Mouse (Mus musculus): ENCODE measurements at regions not wholly inside any gene's neighbourhood (a gene's known extent, or its start where the extent isn't known, plus 50 kb on each side); places are given as distances from the start of the nearest gene placed in this dataset.
A peak's percentile ranks its signal among the peaks of the same experiment; 100 is the strongest.

- no peak for DNase-seq
Measured at GRCm38 (mm10) chr11:82668026-82668425, 96.1 kb downstream of the Cct6b start.

GRCm38 (mm10) chr11:82664076-82664475 lies 100.0 kb downstream of the Cct6b start:
- no peak for DNase-seq

GRCm38 (mm10) chr11:82662086-82662485 lies 102.0 kb downstream of the Cct6b start:
- no peak for DNase-seq

- DNase-seq, result no peak
Measured at GRCm38 (mm10) chr11:82651751-82652150, 112.4 kb downstream of the Cct6b start.

- no peak for DNase-seq
Measured at GRCm38 (mm10) chr11:82638513-82638912, 125.6 kb downstream of the Cct6b start.

- DNase-seq, result no peak
Measured at GRCm38 (mm10) chr11:82632191-82632590, 131.9 kb downstream of the Cct6b start.

- no peak for DNase-seq
Measured at GRCm38 (mm10) chr11:82631387-82631786, 132.7 kb downstream of the Cct6b start.

GRCm38 (mm10) chr11:82626501-82627111 lies 137.5 kb downstream of the Cct6b start:
- no peak for DNase-seq

GRCm38 (mm10) chr11:82621061-82621460 lies 143.1 kb downstream of the Cct6b start:
- peak; percentile 23 to 26 for DNase-seq

GRCm38 (mm10) chr11:82619418-82619817 lies 144.7 kb downstream of the Cct6b start:
- DNase-seq, result no peak

GRCm38 (mm10) chr11:82618457-82618856 lies 145.7 kb downstream of the Cct6b start:
- DNase-seq, result no peak

GRCm38 (mm10) chr11:82616856-82617255 lies 147.3 kb downstream of the Cct6b start:
- DNase-seq, result no peak

- no peak for DNase-seq
Measured at GRCm38 (mm10) chr11:82614356-82614755, 149.8 kb downstream of the Cct6b start.

- DNase-seq, result peak; percentile 31 to 66
Measured at GRCm38 (mm10) chr11:82613503-82613902, 150.6 kb downstream of the Cct6b start.

GRCm38 (mm10) chr11:82612026-82612425 lies 152.1 kb downstream of the Cct6b start:
- DNase-seq, result peak; percentile 20 to 61

- no peak for DNase-seq
Measured at GRCm38 (mm10) chr11:82608963-82609362, 155.2 kb downstream of the Cct6b start.

GRCm38 (mm10) chr11:82607661-82608060 lies 156.5 kb downstream of the Cct6b start:
- DNase-seq, result no peak

- DNase-seq, result peak; percentile 10 to 55
Measured at GRCm38 (mm10) chr11:82604251-82604835, 159.8 kb downstream of the Cct6b start.

GRCm38 (mm10) chr11:82602818-82603217 lies 161.3 kb downstream of the Cct6b start:
- no peak for DNase-seq

- no peak for DNase-seq
Measured at GRCm38 (mm10) chr11:82602250-82602649, 161.9 kb downstream of the Cct6b start.

GRCm38 (mm10) chr11:82600151-82600550 lies 164.0 kb downstream of the Cct6b start:
- DNase-seq, result no peak

GRCm38 (mm10) chr11:82597757-82598156 lies 166.4 kb downstream of the Cct6b start:
- no peak for DNase-seq

GRCm38 (mm10) chr11:82596801-82597200 lies 167.3 kb downstream of the Cct6b start:
- no peak for DNase-seq

- DNase-seq, result no peak
Measured at GRCm38 (mm10) chr11:82589761-82590160, 174.4 kb downstream of the Cct6b start.

- DNase-seq, result no peak
Measured at GRCm38 (mm10) chr11:82588744-82589143, 175.4 kb downstream of the Cct6b start.

All from kidney, adult 8-10 months (tissue).